Mouse (Mus musculus) midbrain, embryonic 15.5 days (tissue): ENCODE results near the gene Eea1. TPM values are rescaled to one million over a fixed set of nuclear protein-coding genes. Genes with fewer than 3 reads are reported as not detected.
A peak's percentile ranks its signal among the peaks of the same experiment; 100 is the strongest.
"Not testable (repeated sequence)": the region's sequence is repeated elsewhere in the genome, so short reads cannot be mapped to it uniquely, and the experiment has no call there.

Source experiments
- ATAC-seq: fragments of 200-750 bp; cut with Nextera tagmentation; replicated peaks from 2 replicates; pipeline ENCODE4 v1.8.0; 2017; ENCODE audit warnings: moderate TSS enrichment
- H3K27ac ChIP-seq: fragments of 300-500 bp; sonication (generic); 2 replicates; pipeline ENCODE4 v1.5.1; 2015; ENCODE audit warnings: mild to moderate bottlenecking, inconsistent platforms
- H3K27me3 ChIP-seq: fragments of 300-500 bp; sonication (generic); replicated peaks from 2 replicates; pipeline ENCODE4 v1.6.1; 2015; ENCODE audit warnings: inconsistent platforms
- H3K36me3 ChIP-seq: fragments of 300-500 bp; sonication (generic); replicated peaks from 2 replicates; pipeline ENCODE4 v1.6.1; 2015; ENCODE audit warnings: inconsistent platforms
- H3K4me1 ChIP-seq: fragments of 300-500 bp; sonication (generic); 2 replicates; pipeline ENCODE4 v1.6.1; 2015; ENCODE audit warnings: inconsistent platforms
- H3K4me2 ChIP-seq: fragments of 300-500 bp; sonication (generic); 2 replicates; pipeline ENCODE4 v1.6.1; 2015; ENCODE audit warnings: inconsistent platforms, mild to moderate bottlenecking, moderate library complexity
- H3K4me3 ChIP-seq: fragments of 300-500 bp; sonication (generic); 2 replicates; pipeline ENCODE4 v1.5.1; 2015; ENCODE audit warnings: mild to moderate bottlenecking, inconsistent platforms
- H3K9ac ChIP-seq: fragments of 300-500 bp; sonication (generic); 2 replicates; pipeline ENCODE4 v1.6.1; 2015; ENCODE audit warnings: mild to moderate bottlenecking, inconsistent platforms
- H3K9me3 ChIP-seq: fragments of 300-500 bp; sonication (generic); 2 replicates; pipeline ENCODE4 v1.6.1; 2016; ENCODE audit warnings: inconsistent platforms
- WGBS: fragments of 180-500 bp; shearing (Covaris S2); methylation state at CpG from one replicate; pipeline ENCODE4 v1.1.7; 2015; ENCODE audit warnings: mixed read lengths; 5-methylcytosine and 5-hydroxymethylcytosine counted together
- polyA plus RNA-seq: library from polyadenylated mRNA; unstranded; fragments of >200 nt; fragmentation: Nextera tagmentation; extraction: Ambion mirVana; gene quantifications from 2 replicates; pipeline ENCODE4 v1.2.1, GENCODE M21; 2015

Gene Eea1
- polyA plus RNA-seq, 1 experiment from 2014 or later: 22.7 TPM

GRCm38 (mm10) chr10:95914434-95915174, 25.8 kb upstream of the Eea1 start:
- Histone ChIP-seq H3K4me3 (no peak overlapping the region), H3K9ac (no peak overlapping the region), H3K36me3 (no peaks in the 10 kb centered on the region), H3K4me1 (no peaks in the 10 kb centered on the region), H3K4me2 (no peak overlapping the region), H3K27me3 (no peaks in the 10 kb centered on the region), H3K9me3 (no peaks in the 10 kb centered on the region), H3K27ac (no peak overlapping the region)
- 86% methylated on average over 5 of the region's 5 CpGs for WGBS
- ATAC-seq: no peak

- H3K9ac ChIP-seq: no peak overlapping the region
- H3K4me3 ChIP-seq: no peak overlapping the region
- no peak for ATAC-seq
- no peaks in the 10 kb centered on the region for H3K36me3 ChIP-seq
- no peaks in the 10 kb centered on the region for H3K27me3 ChIP-seq
- H3K27ac ChIP-seq: no peak overlapping the region
- 76% methylated on average over 3 of the region's 3 CpGs for WGBS
- H3K4me1 ChIP-seq: no peaks in the 10 kb centered on the region
- H3K9me3 ChIP-seq: no peaks in the 10 kb centered on the region
- H3K4me2 ChIP-seq: no peak overlapping the region
Observed at GRCm38 (mm10) chr10:95918716-95919115, 21.7 kb upstream of the Eea1 start.

- 77% methylated on average over 6 of the region's 6 CpGs for WGBS
- no peak for ATAC-seq
Observed at GRCm38 (mm10) chr10:95923263-95924217, 16.9 kb upstream of the Eea1 start.

GRCm38 (mm10) chr10:95933631-95934030, 6.8 kb upstream of the Eea1 start:
- not testable (repeated sequence) for H3K9ac ChIP-seq, H3K4me3 ChIP-seq, H3K27ac ChIP-seq, H3K4me2 ChIP-seq, H3K36me3 ChIP-seq, H3K27me3 ChIP-seq, H3K9me3 ChIP-seq, H3K4me1 ChIP-seq, ATAC-seq
- WGBS: 93% methylated on average over 13 of the region's 13 CpGs

More at GRCm38 (mm10) chr10:95923263-95924217, 16.9 kb upstream of the Eea1 start:
- H3K36me3 ChIP-seq: no peaks in the 10 kb centered on the region
- H3K27ac ChIP-seq: no peak overlapping the region
- H3K27me3 ChIP-seq: no peaks in the 10 kb centered on the region
- H3K9me3 ChIP-seq: no peaks in the 10 kb centered on the region
- H3K4me2 ChIP-seq: no peak overlapping the region
- no peaks in the 10 kb centered on the region for H3K4me1 ChIP-seq
- no peak overlapping the region for H3K9ac ChIP-seq
- H3K4me3 ChIP-seq: no peak overlapping the region

GRCm38 (mm10) chr10:95940901-95941767, 684 bp downstream of the Eea1 start:
- peaks cover 23% of the 10 kb centered on the region for H3K4me1 ChIP-seq
- H3K27me3 ChIP-seq: no peaks in the 10 kb centered on the region
- 6% methylated on average over 58 of the region's 69 CpGs for WGBS
- peak overlapping the region; percentile 71 for H3K4me3 ChIP-seq
- H3K9me3 ChIP-seq: no peaks in the 10 kb centered on the region
- peak; percentile 91 for ATAC-seq
- H3K27ac ChIP-seq: peak overlapping the region; percentile 85
- no peaks in the 10 kb centered on the region for H3K36me3 ChIP-seq
- H3K4me2 ChIP-seq: peak overlapping the region; percentile 82
- H3K9ac ChIP-seq: peak overlapping the region; percentile 63

GRCm38 (mm10) chr10:95941768-95942425, 1.4 kb downstream of the Eea1 start:
- 0 out of 2 replicates have a peak overlapping the region, but pooled peaks have one; percentile 63 for H3K9ac ChIP-seq
- peak overlapping the region; percentile 82 for H3K4me2 ChIP-seq
- no peaks in the 10 kb centered on the region for H3K9me3 ChIP-seq
- H3K4me1 ChIP-seq: peaks cover 23% of the 10 kb centered on the region
- ATAC-seq: no peak
- WGBS: 65% methylated on average over 6 of the region's 6 CpGs
- H3K4me3 ChIP-seq: peak overlapping the region; percentile 71
- no peak overlapping the region for H3K27ac ChIP-seq
- H3K27me3 ChIP-seq: no peaks in the 10 kb centered on the region
- no peaks in the 10 kb centered on the region for H3K36me3 ChIP-seq

GRCm38 (mm10) chr10:95945086-95945485, 4.6 kb downstream of the Eea1 start:
- ATAC-seq: no peak
- H3K36me3 ChIP-seq: no peaks in the 10 kb centered on the region
- H3K4me3 ChIP-seq: no peak overlapping the region
- no peak overlapping the region for H3K27ac ChIP-seq
- H3K4me2 ChIP-seq: no peak overlapping the region
- H3K4me1 ChIP-seq: peaks cover 17% of the 10 kb centered on the region
- H3K9ac ChIP-seq: no peak overlapping the region
- H3K9me3 ChIP-seq: no peaks in the 10 kb centered on the region
- WGBS: 89% methylated on average over 1 of the region's 1 CpGs
- no peaks in the 10 kb centered on the region for H3K27me3 ChIP-seq

- ATAC-seq: no peak
- no peak overlapping the region for H3K27ac ChIP-seq
- 95% methylated on average over 3 of the region's 3 CpGs for WGBS
Observed at GRCm38 (mm10) chr10:95949410-95949809, 9.0 kb downstream of the Eea1 start.

GRCm38 (mm10) chr10:95950194-95950593, 9.7 kb downstream of the Eea1 start:
- 93% methylated on average over 5 of the region's 5 CpGs for WGBS
- no peaks in the 10 kb centered on the region for H3K9me3 ChIP-seq
- ATAC-seq: no peak
- no peak overlapping the region for H3K9ac ChIP-seq
- no peak overlapping the region for H3K4me3 ChIP-seq
- H3K27ac ChIP-seq: no peak overlapping the region
- H3K36me3 ChIP-seq: no peaks in the 10 kb centered on the region
- H3K4me2 ChIP-seq: no peak overlapping the region
- no peaks in the 10 kb centered on the region for H3K27me3 ChIP-seq
- H3K4me1 ChIP-seq: no peaks in the 10 kb centered on the region

More at GRCm38 (mm10) chr10:95949410-95949809, 9.0 kb downstream of the Eea1 start:
- Histone ChIP-seq H3K4me3 (no peak overlapping the region), H3K36me3 (no peaks in the 10 kb centered on the region), H3K9ac (no peak overlapping the region), H3K4me1 (no peaks in the 10 kb centered on the region), H3K4me2 (no peak overlapping the region), H3K27me3 (no peaks in the 10 kb centered on the region), H3K9me3 (no peaks in the 10 kb centered on the region)

GRCm38 (mm10) chr10:95950797-95951196, 10.3 kb downstream of the Eea1 start:
- no peak overlapping the region for H3K9ac ChIP-seq
- H3K4me3 ChIP-seq: no peak overlapping the region
- H3K36me3 ChIP-seq: no peaks in the 10 kb centered on the region
- no peak for ATAC-seq
- H3K27ac ChIP-seq: no peak overlapping the region
- H3K4me1 ChIP-seq: no peaks in the 10 kb centered on the region
- 87% methylated on average over 4 of the region's 4 CpGs for WGBS
- H3K9me3 ChIP-seq: no peaks in the 10 kb centered on the region
- no peak overlapping the region for H3K4me2 ChIP-seq
- no peaks in the 10 kb centered on the region for H3K27me3 ChIP-seq

- Histone ChIP-seq H3K4me2 (no peak overlapping the region), H3K9me3 (no peaks in the 10 kb centered on the region), H3K9ac (no peak overlapping the region), H3K4me3 (no peak overlapping the region), H3K27ac (no peak overlapping the region), H3K36me3 (no peaks in the 10 kb centered on the region), H3K27me3 (no peaks in the 10 kb centered on the region), H3K4me1 (no peaks in the 10 kb centered on the region)
- WGBS: 90% methylated on average over 2 of the region's 2 CpGs
- ATAC-seq: no peak
Observed at GRCm38 (mm10) chr10:95951346-95951745, 10.9 kb downstream of the Eea1 start.
